Mouse (Mus musculus): ENCODE measurements at regions not wholly inside any gene's neighbourhood (a gene's known extent, or its start where the extent isn't known, plus 50 kb on each side); places are given as distances from the start of the nearest gene placed in this dataset.

- DNase-seq: no peak
Observed at GRCm38 (mm10) chr5:126343570-126343969, 812.0 kb downstream of the Tmem132b start.

GRCm38 (mm10) chr5:126350936-126351335, 819.4 kb downstream of the Tmem132b start:
- no peak for DNase-seq

- no peak for DNase-seq
Observed at GRCm38 (mm10) chr5:126369436-126369835, 837.9 kb downstream of the Tmem132b start.

- DNase-seq: no peak
Observed at GRCm38 (mm10) chr5:126392306-126392705, 849.3 kb upstream of the Tmem132c start.

GRCm38 (mm10) chr5:126395331-126395730, 846.3 kb upstream of the Tmem132c start:
- no peak for DNase-seq

- no peak for DNase-seq
Observed at GRCm38 (mm10) chr5:126431748-126432147, 809.9 kb upstream of the Tmem132c start.

GRCm38 (mm10) chr5:126438696-126439095, 802.9 kb upstream of the Tmem132c start:
- no peak for DNase-seq

- DNase-seq: no peak
Observed at GRCm38 (mm10) chr5:126440516-126440915, 801.1 kb upstream of the Tmem132c start.

- no peak for DNase-seq
Observed at GRCm38 (mm10) chr5:126475761-126476160, 765.8 kb upstream of the Tmem132c start.

- no peak for DNase-seq
Observed at GRCm38 (mm10) chr5:126522076-126522475, 719.5 kb upstream of the Tmem132c start.

- no peak for DNase-seq
Observed at GRCm38 (mm10) chr5:126525863-126526262, 715.7 kb upstream of the Tmem132c start.

GRCm38 (mm10) chr5:126530806-126531527, 710.6 kb upstream of the Tmem132c start:
- DNase-seq: no peak

- no peak for DNase-seq
Observed at GRCm38 (mm10) chr5:126531528-126531894, 710.1 kb upstream of the Tmem132c start.

- no peak for DNase-seq
Observed at GRCm38 (mm10) chr5:126531975-126532374, 709.6 kb upstream of the Tmem132c start.

- DNase-seq: no peak
Observed at GRCm38 (mm10) chr5:126538072-126538471, 703.5 kb upstream of the Tmem132c start.

GRCm38 (mm10) chr5:126544261-126544976, 697.2 kb upstream of the Tmem132c start:
- DNase-seq: no peak

GRCm38 (mm10) chr5:126547841-126548240, 693.8 kb upstream of the Tmem132c start:
- DNase-seq: no peak

- no peak for DNase-seq
Observed at GRCm38 (mm10) chr5:126551676-126552075, 689.9 kb upstream of the Tmem132c start.

GRCm38 (mm10) chr5:126559011-126559410, 682.6 kb upstream of the Tmem132c start:
- DNase-seq: no peak

GRCm38 (mm10) chr5:126565817-126566216, 675.8 kb upstream of the Tmem132c start:
- DNase-seq: no peak

- no peak for DNase-seq
Observed at GRCm38 (mm10) chr5:126566226-126566625, 675.4 kb upstream of the Tmem132c start.

- DNase-seq: no peak
Observed at GRCm38 (mm10) chr5:126573766-126574165, 667.8 kb upstream of the Tmem132c start.

- no peak for DNase-seq
Observed at GRCm38 (mm10) chr5:126597786-126598330, 643.8 kb upstream of the Tmem132c start.

- DNase-seq: no peak
Observed at GRCm38 (mm10) chr5:126599561-126599960, 642.0 kb upstream of the Tmem132c start.

Measured in adrenal gland, adult 8-10 months (tissue).